Mouse (Mus musculus): ENCODE data around the gene Mtus2.

DNA sequence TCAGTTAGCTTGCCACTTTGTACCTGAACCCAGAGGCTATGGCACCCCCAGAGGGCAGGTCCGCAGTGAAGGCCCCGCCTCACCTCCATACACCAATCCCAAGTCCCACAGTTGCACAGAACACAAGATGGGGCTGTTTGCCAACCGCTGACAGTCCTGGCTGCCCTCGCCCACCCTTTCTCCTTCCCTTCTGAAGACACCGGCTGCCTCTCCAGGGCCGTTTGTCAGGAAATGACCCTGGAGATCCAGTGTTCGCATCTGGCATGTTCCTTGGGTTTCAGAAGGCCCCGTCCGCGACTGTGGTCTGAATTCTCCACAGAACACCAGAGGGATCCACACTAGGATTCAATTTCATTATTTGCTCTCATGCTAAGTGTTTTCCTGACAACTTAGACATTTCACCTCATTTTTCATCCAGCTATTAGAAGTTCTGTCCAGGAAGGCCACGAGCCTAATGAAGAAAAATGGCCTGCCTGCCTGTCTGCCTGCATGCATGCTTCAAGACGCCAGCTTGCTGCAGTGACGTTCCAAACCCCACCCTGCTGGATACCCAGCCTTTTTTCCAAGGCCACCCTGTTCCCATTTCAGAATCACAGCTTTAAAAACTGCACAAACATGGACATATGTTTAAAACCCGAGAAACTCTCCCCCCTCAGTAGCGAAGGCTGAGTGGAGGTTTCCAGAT is 392.3 kb downstream of the Mtus2 start:
- TF ChIP-seq CTCF (IDR thresholded peaks at IDR 0.05; ENCODE audit: low read depth, low read length) (no peak), POLR2A (IDR thresholded peaks at IDR 0.05; ENCODE audit: borderline replicate concordance, low read depth, low read length) (no peak)

Data from bone marrow macrophage, adult 2 months (primary cell).